Mouse (Mus musculus) cerebellum, adult 11 months (tissue): ENCODE data around the gene Miox.
A peak's percentile ranks its signal among the peaks of the same experiment; 100 is the strongest.

Experiments
- DNase-seq: peaks from one replicate; pipeline ENCODE4 v3.0.0; 2022

Gene Miox

GRCm38 (mm10) chr15:89372536-89372935, 38.3 kb downstream of the Miox start:
- no peak for DNase-seq

GRCm38 (mm10) chr15:89373027-89373761, 39.0 kb downstream of the Miox start:
- DNase-seq, result peak; percentile 80

GRCm38 (mm10) chr15:89373762-89374248, 39.6 kb downstream of the Miox start, which contains the start of gene Sco2:
TSS of gene Sco2 (minus strand) at chr15:89373846.
- DNase-seq, result peak; percentile 91

- no peak for DNase-seq
Measured at GRCm38 (mm10) chr15:89374340-89374739, 40.1 kb downstream of the Miox start.

- DNase-seq, result no peak
Measured at GRCm38 (mm10) chr15:89374801-89375534, 40.8 kb downstream of the Miox start.

- no peak for DNase-seq
Measured at GRCm38 (mm10) chr15:89376040-89376439, 41.8 kb downstream of the Miox start.

GRCm38 (mm10) chr15:89376957-89377356, 42.8 kb downstream of the Miox start, which contains the start of gene Tymp:
TSS of gene Tymp (minus strand) at chr15:89377039.
- no peak for DNase-seq

GRCm38 (mm10) chr15:89377362-89377761, 43.2 kb downstream of the Miox start:
- DNase-seq, result no peak

GRCm38 (mm10) chr15:89377938-89378828, 44.0 kb downstream of the Miox start:
- DNase-seq, result peak; percentile 57

GRCm38 (mm10) chr15:89378831-89379401, 44.7 kb downstream of the Miox start, which contains the start of gene Odf3b:
TSS of gene Odf3b (minus strand) at chr15:89379282.
- DNase-seq, result peak; percentile 83

GRCm38 (mm10) chr15:89379429-89379828, 45.2 kb downstream of the Miox start:
- peak; percentile 65 for DNase-seq

- no peak for DNase-seq
Measured at GRCm38 (mm10) chr15:89384617-89385016, 50.4 kb downstream of the Miox start, which contains the start of gene Klhdc7b. TSS of gene Klhdc7b (plus strand) at chr15:89384917.
